Mouse (Mus musculus): ENCODE results near the gene R3hdm4.

Gene R3hdm4

DNA sequence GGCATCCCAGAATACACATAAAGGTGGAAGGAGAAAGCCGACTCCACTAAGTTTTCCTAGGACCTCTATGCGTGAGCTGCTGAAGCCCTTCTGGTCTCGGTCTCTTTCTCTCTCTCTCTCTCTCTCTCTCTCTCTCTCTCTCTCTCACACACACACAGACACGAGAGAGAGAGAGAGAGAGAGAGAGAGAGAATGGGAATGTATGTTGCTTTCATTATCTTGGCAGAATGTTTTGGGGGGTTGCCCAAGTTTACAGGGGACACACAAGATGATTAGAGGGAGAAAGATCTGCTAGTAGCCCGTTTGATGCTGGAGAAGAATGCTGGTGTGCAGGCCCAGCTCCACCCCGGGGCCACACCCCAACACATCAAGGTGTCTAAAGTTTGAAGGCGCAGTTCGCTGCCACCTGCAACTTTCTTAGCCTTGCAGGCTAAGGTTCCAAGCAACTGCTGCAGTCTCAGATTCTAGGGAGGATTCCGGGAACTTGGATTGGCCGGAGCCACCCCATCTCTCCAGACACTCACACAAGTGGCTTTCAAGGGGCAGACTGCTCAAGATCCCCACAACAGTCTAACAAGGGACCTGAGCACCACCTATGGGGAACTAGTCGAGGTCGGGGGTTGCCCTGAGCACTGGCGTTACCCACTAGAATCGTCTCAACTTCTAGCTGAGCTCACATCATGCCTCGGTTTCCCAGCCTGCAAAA, 4.9 kb upstream of the R3hdm4 start:
- no peak for DNase-seq (ENCODE audit: extremely low spot score, low spot score)

DNA sequence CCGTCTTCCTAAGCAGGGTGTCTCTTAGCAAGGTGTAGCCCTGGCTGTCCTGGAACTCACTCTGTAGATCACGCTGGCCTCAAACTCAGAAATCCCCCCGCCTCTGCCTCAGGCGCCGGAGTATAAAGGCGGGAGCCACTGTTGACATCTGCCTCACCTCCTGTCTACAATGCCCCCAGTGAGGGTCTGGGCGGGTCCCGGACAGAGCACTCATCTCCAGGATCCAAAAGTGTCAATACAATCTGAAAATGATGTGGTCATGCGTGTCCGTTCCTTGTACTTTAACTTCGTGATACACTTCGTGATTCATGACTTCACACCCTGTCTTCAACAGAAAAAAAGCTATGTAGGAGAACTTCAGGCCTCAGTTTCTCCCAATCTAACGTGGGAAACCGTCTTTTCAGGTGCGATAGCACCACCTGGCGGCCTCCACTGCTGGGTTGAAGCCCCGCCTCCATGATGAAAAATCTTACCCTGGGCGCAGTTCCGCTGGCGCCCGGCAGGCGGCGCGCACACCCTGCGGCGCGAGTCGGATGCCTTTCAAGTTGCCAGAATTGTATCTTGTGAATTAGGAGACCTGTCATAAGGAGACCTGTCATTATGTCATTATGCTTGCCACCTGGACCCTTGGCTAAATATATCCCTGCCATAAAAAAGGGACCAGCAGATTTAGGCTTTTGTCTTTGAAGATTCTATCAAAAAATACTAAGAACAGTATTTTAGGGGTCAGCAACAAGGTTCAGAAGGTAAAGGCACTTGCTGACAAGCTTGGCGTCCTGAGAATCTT, 4.2 kb upstream of the R3hdm4 start:
- peak; percentile 94 for DNase-seq (ENCODE audit: extremely low spot score, low spot score)

DNA sequence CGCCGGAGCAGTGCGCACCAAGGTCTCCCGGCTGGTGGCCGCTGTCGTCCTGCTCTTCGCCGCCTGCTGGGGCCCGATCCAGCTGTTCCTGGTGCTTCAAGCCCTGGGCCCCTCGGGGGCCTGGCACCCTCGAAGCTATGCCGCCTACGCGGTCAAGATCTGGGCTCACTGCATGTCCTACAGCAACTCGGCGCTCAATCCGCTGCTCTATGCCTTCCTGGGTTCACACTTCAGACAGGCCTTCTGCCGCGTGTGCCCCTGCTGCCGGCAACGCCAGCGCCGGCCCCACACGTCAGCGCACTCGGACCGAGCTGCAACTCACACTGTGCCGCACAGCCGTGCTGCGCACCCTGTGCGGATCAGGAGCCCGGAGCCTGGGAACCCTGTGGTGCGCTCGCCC, 564 bp upstream of the R3hdm4 start:
- DNase-seq (ENCODE audit: extremely low spot score, low spot score) = no peak

DNA sequence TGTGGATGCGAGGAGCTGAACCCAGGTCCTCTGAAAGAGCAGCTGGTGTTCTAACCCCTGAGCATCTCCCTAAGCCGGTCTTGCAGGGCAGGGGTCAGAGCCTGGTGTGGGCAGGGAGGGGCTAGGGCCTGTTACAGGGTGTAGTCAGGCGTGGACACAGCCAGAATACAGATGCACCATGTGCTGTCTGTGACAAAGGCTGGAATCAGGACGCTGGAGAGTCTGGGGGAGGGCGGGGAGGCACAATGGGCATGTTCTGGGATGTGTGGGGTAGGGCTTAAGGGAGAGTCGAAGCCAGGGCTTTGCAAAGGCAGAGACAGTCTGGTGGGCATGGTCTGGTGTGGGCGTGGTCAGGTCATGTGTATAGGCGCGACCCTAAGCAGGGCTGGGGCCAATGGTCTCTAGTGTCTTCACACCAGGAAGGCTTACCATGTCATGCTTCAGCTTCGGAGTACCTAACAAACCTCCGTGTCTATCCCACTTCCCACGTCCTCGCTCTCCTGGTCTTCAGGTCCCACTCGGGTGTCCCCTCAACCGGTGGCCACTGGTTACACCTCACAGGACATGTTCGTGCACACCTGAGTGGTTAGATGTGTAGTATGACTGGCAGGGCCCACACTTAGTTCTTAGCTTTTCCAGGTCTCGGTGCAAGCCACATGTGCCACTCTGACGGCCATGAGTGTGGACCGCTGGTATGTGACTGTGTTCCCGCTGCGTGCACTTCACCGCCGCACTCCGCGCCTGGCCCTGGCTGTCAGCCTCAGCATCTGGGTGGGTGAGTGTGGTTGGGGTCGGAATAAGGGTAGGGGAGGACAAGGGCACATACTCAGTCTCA, 735 bp downstream of the R3hdm4 start:
- DNase-seq (ENCODE audit: extremely low spot score, low spot score) = no peak

DNA sequence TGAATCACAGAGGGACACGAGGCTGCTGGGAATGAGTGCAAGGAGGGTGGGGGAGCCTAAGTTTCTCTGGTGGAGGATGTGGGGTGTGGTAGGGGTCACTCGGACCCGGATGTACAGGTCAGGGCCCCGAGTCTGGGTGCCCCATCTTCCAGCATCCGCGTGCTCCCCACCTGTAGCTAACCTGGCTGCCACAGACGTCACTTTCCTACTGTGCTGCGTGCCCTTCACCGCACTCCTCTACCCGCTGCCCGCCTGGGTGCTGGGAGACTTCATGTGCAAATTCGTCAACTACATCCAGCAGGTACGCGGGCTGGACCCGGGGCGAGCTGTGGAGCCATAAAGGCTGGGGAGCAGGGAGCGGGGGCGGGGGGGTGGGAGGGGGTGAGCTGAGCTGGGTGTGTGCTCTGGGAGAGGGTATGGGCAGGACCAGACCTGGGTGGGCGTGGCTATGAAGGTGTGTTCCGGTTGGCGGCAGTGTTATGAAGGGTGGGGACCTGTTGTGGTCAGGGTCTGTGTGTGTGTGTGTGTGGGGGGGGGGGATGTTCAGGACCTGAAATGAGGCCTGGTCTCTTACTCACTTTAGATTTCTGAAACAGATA, 1.7 kb downstream of the R3hdm4 start:
- no peak for DNase-seq (ENCODE audit: extremely low spot score, low spot score)

DNA sequence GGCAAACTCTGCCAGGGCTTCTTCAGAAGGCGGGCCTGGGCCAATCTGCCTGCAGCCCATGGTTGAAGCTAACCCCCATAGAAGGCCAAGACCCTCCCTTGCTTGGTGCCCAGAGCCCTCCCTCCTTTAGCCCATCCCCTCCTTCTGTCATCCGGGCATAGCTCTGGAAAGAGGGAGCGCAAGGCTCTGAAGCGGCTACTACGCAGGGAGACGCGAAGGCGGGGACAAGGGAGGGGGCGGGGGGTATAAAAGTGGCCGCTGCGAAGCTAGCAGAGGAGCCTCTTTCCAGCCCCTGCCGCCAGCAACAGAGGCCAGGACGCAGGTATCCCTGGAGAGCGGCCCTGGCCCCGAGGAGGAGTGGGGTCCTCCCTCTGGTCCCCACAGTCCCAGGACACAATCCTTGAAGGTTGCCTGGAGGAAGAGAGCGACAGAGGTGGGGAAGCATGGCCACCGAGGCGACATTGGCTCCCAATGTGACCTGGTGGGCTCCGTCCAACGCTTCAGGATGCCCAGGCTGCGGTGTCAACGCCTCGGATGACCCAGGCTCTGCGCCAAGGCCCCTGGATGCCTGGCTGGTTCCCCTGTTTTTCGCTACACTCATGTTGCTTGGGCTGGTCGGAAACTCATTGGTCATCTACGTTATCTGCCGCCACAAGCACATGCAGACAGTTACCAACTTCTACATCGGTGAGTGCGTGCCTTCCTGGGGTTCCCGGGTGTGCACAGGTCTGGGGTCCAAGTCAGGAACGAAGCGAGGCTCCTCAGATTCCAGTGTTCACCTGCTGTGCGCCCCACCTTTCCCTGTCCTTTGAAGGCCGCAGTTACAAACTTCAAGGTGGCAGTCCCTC, 2.6 kb downstream of the R3hdm4 start:
- no peak for DNase-seq (ENCODE audit: extremely low spot score, low spot score)

DNA sequence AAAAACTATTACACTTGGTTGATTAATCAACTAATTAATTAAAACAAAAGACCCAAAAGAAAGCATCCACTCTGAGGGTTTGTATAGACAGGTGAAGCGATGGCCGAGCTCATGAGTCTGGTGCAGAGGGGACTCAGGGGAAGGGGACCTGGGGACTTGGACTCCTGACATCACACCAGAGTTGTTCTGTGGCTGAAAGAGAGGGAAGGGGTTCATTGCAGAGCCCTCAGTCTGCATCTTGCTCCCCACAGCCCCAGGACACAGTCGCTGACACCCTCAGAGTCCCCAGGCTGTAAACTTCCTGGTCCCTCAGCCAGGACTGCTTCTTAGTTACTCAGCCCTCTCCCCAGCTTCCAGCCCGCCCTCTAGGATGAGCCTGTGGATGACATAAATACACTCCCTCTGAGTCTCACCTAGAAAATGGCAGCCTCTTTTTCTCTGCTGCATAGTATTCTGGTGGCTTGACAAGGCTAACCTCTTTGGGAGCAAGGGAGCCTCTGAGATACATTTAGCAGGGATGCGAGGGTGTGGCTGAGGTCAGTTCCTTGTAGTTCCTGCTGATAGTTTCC, 3.4 kb downstream of the R3hdm4 start:
- DNase-seq (ENCODE audit: extremely low spot score, low spot score) = no peak

DNA sequence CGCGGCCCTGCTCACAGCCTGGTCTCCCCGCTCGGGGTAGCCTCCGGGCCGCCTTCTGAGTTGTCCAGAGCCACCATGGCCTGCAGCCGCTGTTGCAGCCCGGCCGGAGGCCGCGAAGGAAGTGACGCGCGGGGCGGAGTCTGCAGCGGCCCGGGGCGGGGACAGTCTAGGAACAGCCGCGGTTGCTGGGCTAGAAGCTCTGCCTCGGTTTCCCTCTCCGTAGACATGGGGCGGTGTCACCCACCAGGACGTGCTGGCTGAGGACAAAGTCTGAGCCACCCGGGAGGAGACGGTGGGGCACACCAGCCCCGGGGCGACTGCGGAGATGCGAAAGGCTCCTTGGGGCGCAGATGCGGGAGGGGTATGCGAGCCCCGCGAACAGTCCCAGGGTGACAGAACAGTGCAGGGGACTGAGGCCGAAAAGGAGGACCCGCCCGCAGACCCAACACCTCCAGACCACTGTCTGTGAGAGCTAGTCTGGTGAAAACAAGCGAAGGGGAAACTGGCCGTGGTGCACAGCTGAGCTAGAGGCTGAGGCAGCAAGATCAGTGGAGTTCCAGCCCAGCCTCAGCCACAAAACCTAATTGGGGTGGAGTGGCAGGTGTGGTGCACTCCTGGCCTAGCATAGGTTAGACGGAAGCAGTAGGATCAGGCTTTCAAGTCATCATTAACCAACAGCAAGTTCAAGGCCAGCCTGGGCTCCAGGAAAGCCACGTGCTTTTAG, 4.0 kb downstream of the R3hdm4 start, which contains the start of gene Kiss1r:
Kiss1r (plus strand) TSS at position 164 of the 724 bp plus-strand sequence.
- peak; percentile 90 for DNase-seq (ENCODE audit: extremely low spot score, low spot score)

DNA sequence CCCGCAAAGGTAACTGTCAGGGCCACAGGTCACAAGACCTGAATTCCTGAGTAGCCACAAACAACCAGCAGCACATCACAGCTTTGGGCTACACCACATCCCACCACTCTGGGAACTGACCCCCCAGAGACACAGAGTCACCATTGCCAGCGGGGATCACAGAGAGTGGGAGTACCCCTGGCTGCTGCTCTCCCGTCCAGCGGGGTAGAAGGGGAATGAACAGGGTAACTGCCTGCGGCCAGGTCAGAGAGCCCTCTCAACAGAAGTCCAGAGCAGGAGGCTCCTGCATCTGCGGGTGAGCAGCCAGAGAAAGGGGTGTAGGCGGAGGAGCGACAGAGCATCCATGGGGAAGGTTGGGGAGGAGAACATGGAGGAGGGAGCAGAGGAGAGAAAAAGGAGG, 4.9 kb downstream of the R3hdm4 start:
- DNase-seq (ENCODE audit: extremely low spot score, low spot score) = no peak

DNA sequence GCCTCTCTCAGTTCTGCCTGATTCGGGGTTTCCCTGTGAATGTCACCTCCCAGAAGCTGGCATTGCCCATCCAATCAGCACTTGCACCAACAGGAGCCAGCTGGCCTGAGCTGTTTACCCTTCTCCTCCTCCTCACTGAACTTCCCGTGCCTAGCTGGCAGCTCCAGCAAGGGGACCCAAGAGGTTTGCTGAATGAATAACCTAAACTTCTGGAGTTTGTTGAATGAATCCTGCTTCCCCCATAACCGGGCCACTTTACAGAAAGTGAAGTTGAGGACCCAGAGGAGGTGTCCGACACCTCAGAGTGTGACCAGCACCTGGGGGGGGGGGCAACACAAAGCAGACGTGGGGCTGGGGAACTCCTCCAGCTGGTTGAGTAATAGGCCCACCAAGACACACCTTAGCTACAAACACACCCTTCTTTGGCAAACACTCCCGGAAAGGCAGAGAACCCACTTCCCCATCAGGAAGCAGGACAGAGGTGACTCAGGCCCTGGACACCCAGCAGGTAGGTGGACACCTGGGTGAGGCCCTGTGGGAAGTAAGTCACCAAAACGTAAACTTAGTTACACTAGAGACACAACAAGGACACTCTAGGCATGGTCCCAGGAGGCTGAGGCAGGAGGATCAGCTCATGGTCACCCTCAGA, 5.9 kb downstream of the R3hdm4 start:
- DNase-seq (ENCODE audit: extremely low spot score, low spot score) = no peak

DNA sequence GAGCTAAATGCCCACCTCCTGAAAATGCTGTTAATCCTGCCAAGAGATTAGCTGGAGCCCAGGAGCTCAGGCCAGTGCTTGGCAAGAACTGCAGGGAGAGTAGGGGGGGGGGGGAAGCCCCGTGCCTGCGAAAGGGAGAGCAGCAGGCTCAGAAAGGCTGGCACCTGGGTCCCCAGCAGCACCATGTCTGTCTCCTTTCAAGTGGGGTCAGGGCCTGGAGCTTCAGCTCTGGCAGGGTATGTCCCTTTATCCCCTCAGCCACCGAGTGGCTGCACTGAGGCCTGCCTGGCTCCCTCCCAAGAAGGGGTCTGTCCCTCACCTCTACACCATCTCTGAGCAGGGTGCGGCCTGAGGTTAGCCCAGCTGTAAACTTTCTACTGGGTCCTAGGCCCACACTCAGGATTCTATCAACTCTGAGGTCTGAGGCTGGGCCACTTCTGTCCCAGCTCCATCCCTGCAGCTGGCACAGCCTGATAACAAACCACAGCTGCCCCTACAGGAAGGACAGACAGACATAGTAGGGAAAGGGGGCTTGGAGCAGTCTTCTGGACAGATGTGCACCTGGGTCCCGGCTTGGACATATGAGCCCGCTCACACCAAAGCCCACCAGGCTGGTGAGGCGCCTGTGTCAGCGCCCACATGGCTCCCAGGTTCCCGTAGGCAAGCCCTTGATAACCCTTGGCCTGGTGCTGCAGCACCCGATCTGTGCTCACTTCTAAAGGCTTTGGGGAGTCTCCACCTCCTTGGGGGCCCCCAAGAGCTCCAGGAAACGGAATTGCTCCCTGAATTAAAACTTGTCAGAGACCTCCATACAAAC, 6.7 kb downstream of the R3hdm4 start:
- DNase-seq (ENCODE audit: extremely low spot score, low spot score) = no peak

DNA sequence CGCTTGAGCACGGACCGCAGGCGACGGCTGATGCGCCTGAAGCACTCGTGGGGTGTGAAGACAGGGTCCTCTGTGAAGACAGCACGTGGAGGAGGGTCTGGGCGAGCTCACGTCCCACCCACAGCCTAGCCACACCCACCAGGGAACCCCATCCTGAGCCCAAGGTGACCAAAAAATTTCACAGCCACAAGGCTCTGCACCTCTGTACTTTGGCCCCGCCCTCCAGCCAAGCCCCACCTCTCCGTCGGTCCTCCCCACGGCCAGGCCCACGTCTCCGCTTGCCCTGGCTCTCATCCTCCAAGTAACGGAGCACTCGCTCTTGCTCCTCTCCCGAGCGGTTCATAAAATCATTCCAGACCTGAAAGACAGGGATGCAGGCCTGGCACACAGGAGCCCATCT, 8.6 kb downstream of the R3hdm4 start:
- DNase-seq (ENCODE audit: extremely low spot score, low spot score) = no peak

DNA sequence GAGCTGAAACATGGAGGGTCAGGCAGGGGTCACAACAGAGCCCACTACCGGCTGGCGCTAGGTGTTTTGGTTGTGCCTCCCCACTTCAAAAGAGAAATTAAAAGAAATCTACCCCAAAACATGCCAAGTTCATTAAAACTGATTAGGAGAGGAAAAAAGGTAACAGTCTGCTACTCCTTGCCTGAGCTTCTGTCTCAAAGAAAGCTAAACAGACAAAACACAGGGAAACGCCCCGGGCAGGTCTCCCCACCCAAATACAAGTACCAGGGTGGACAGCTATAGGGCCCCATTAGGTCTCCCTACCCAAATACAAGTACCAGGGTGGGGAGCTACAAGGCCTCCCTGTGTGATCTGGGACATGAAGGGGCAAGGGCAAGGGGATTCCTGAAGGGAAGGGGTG, 10.5 kb downstream of the R3hdm4 start, which contains the start of gene Gm26602:
Gm26602 (plus strand) TSS at position 301 of the 400 bp plus-strand sequence.
- DNase-seq (ENCODE audit: extremely low spot score, low spot score) = no peak

DNA sequence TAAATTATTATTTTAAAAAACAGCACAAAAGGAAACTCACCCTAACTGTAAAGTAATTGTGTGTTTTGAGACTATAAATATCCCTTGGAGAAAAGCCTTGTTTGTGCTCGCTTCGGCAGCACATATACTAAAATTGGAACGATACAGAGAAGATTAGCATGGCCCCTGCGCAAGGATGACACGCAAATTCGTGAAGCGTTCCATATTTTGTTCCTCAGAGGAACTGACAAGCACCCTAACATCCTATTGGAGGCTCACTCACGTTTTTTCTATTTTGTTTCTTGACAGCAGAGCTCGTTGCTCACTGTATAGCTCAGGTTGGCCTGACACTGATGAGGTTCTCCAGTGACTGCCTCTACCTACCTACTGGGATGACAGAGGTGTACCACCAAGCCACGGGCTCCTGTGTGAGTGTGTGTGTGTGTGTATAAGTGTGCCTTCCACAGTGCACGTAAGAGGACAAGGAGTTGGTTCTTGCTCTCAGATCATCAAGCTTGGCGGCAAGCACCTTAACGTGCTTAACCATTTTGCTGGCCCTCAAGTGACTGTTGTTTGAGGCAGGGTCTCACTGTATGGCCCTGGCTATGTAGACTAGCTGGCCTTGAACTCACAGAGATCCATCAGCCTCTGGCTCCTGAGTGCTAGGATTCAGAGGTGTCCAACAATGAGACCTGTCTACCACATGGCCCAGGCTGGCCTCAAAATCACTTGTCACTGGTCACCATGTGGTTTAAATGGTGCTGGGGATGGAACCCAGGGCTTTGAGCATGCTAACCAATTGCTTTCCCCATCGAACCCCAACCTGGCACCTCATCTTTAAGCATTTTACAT, 11.7 kb downstream of the R3hdm4 start:
- peak; percentile 59 for DNase-seq (ENCODE audit: extremely low spot score, low spot score)

DNA sequence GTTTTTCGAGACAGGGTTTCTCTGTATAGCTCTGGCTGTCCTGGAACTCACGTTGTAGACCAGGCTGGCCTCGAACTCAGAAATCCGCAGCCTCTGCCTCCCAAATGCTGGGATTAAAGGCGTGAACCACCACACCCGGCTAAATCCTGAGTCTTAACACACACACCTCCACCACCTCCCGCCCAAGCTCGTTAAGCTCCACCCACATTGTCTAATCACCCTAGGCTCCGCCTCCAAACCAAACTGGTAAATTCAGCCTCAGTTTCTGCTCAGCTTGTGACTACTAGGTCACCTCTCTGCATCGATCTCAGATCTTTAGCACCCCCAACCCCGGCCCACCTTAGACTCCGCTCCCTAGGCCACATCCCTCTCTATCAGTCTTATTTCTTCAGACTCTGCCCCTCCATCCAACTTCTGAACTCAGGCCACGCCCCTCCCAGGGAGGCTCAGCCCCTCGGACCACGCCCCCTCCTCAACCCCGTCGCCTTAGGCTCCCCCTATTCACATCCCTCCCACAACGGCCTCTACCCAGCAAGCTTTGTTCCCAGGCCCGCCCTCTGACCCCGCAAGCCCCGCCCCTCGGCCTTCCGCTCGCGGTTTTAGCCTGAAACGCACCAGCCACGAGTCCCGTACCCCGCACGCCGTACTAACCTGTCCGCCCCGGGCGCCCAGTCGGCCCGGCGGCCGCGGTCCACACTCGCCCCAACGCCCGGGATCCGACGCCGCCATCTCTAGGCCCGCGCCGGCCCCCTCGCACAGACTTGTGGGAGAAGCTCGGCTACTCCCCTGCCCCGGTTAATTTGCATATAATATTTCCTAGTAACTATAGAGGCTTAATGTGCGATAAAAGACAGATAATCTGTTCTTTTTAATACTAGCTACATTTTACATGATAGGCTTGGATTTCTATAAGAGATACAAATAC, 12.6 kb downstream of the R3hdm4 start, which contains the start of gene Med16:
Med16 (minus strand) TSS at position 757 of the 925 bp plus-strand sequence.
- peak; percentile 97 for DNase-seq (ENCODE audit: extremely low spot score, low spot score)

DNA sequence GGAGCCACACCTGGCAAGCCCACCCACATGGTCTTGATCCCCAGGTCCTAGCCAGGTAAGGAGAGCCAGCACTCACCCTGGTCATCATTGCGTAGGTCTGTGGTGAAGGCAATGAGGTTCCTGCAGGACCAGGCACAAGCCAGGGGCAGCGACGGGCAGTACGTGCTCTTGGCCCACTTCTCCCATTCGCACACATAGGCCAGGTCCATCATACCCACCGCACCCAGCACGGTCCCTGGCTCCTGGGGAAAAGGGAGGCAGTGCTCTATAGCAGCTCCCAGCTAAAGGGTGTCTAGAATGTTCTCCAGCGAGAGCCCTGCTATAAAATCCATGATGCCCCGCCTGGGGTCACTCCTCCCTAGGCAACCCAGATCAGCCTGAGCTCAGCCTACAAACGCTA, 13.6 kb downstream of the R3hdm4 start:
- DNase-seq (ENCODE audit: extremely low spot score, low spot score) = no peak

Data from neural tube, embryonic 10.5 days (tissue).